In the genomic region with DNA sequence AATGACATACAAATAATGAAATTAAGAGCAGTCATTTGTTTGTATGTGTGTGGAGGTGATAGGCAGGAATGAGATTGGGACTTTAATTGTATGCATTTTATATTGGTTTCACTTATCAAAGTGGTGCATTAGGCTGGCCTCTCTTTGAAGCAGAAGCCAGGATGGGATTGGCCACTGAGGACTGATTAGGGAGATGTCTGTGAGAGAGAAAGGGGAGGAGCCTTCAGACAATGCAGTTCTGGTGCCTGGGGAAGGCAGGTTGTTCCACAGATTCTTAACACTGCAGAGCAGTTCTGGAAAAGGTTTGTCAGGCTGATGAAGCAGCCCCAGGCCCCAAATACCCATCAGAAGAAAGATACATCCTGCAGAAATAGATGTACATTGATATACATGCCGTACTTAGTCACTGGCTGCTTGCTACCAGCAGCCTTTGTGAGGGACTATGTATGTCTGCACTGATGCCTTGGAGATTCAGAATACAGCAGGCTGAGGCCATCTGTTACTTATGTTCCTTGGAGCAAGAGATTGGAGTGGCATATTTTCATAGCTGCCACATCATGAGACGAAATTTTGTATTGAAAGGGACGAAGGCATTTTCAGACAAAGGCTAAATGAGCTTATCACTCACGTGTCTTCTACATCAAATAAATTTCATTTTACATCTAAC, we compare ENCODE assay signal across 9 mouse cellular contexts. TPM values are rescaled to one million over a fixed set of nuclear protein-coding genes. Genes with fewer than 3 reads are reported as not detected.
A peak's percentile ranks its signal among the peaks of the same experiment; 100 is the strongest.
DNase-seq lines count a peak whose midpoint lies in the region; ATAC-seq lines count a peak whose summit lies in the region.
"Had no signal": no experiment of that assay in that cellular context is flagged by ENCODE, and none has a peak within 500 bp of the region (broad histone marks: within the 10 kb centered on the region; RNA-seq: fewer than 3 reads in every experiment).

No protein-coding gene starts in this region.

- H3K9ac ChIP-seq in hindbrain, embryonic 16.5 days (ENCODE audit: low read depth, low read length) = no peak overlapping the region; the same call in 1 of the 2 replicates
- H3K9ac ChIP-seq in neural tube, embryonic 13.5 days = no peak overlapping the region

- no peak overlapping the region for H3K4me3 ChIP-seq in hindbrain, embryonic 16.5 days (ENCODE audit: low read length)
- H3K4me3 ChIP-seq in neural tube, embryonic 13.5 days = no peak overlapping the region

- H3K4me2 ChIP-seq in hindbrain, embryonic 16.5 days (ENCODE audit: low read length) = no peak overlapping the region
- H3K4me2 ChIP-seq in neural tube, embryonic 13.5 days = no peak overlapping the region

- peak; percentile 85 for ATAC-seq in hindbrain, embryonic 16.5 days
- ATAC-seq in neural tube, embryonic 13.5 days (ENCODE audit: low read depth) = peak; percentile 91
- ATAC-seq: Patski had no signal

- H3K27ac ChIP-seq in hindbrain, embryonic 16.5 days (ENCODE audit: low read depth, low read length) = peak overlapping the region; percentile 67
- H3K27ac ChIP-seq in neural tube, embryonic 13.5 days (replicated peaks) = peak overlapping the region; percentile 87

- DNase-seq in embryo, embryonic 10 days (ENCODE audit: low spot score) = peak; percentile 19
- DNase-seq in embryo, embryonic 9.5 days (ENCODE audit: extremely low spot score) = no peak
- DNase-seq in cerebellum, postnatal 14 days = peak; percentile 19 to 24
- DNase-seq in ovary, postnatal 14 days (ENCODE audit: low spot score) = no peak
- no peak for DNase-seq in spleen, postnatal 10 days (ENCODE audit: low spot score in 2 of 2)
- DNase-seq in heart, postnatal 25 days (ENCODE audit: low spot score) = no peak

- peaks cover 2% of the 10 kb centered on the region; the same call in 1 of the 2 replicates for H3K4me1 ChIP-seq in hindbrain, embryonic 16.5 days (ENCODE audit: control insufficient read depth, insufficient read depth, low read depth, low read length)
- no peaks in the 10 kb centered on the region for H3K4me1 ChIP-seq in neural tube, embryonic 13.5 days (replicated peaks)

- WGBS in hindbrain, embryonic 16.5 days = 62% methylated on average over 4 of the region's 4 CpGs
- 72% methylated on average over 4 of the region's 4 CpGs for WGBS in neural tube, embryonic 13.5 days

- H3K36me3 ChIP-seq in hindbrain, embryonic 16.5 days (ENCODE audit: control insufficient read depth, insufficient read depth, low read length) = no peaks in the 10 kb centered on the region
- no peaks in the 10 kb centered on the region for H3K36me3 ChIP-seq in neural tube, embryonic 13.5 days

- no peaks in the 10 kb centered on the region for H3K9me3 ChIP-seq in hindbrain, embryonic 16.5 days (ENCODE audit: control insufficient read depth, low read length)
- no peaks in the 10 kb centered on the region for H3K9me3 ChIP-seq in neural tube, embryonic 13.5 days

- intact Hi-C loops in heart, postnatal 25 days (cut with DNase I) = no loop called here

- H3K27me3 ChIP-seq in hindbrain, embryonic 16.5 days (replicated peaks; ENCODE audit: control insufficient read depth, insufficient read depth, low read length) = no peaks in the 10 kb centered on the region
- H3K27me3 ChIP-seq in neural tube, embryonic 13.5 days = no peaks in the 10 kb centered on the region
- H3K27me3 ChIP-seq: Patski had no signal

RNA-seq across cellular contexts. Expression of gene Med14, which starts 29.9 kb away (rescaled TPM):
- polyA plus RNA-seq in hindbrain, embryonic 16.5 days (2015; fragmentation: Nextera tagmentation; extraction: Ambion mirVana) = 11.3 and 14.1 TPM in 2 replicates
- 13.9 and 14.8 TPM in 2 replicates for polyA plus RNA-seq in neural tube, embryonic 13.5 days (2015; fragmentation: Nextera tagmentation; extraction: Ambion mirVana)
- 10 to 100 TPM; 25.9 to 29.0 TPM for total RNA-seq in heart, postnatal 25 days (2021)

Comparison
In these comparisons a context has a peak if more than half of its experiments do, and no peak if none do; other contexts are left out.
1. DNase-seq: peak in embryo, embryonic 10 days (single experiment) and cerebellum, postnatal 14 days (2 of 2); none in embryo, embryonic 9.5 days (single experiment), ovary, postnatal 14 days (single experiment), spleen, postnatal 10 days (0 of 2) and heart, postnatal 25 days (single experiment).